Mouse (Mus musculus): ENCODE data around the gene Ptges.

DNA sequence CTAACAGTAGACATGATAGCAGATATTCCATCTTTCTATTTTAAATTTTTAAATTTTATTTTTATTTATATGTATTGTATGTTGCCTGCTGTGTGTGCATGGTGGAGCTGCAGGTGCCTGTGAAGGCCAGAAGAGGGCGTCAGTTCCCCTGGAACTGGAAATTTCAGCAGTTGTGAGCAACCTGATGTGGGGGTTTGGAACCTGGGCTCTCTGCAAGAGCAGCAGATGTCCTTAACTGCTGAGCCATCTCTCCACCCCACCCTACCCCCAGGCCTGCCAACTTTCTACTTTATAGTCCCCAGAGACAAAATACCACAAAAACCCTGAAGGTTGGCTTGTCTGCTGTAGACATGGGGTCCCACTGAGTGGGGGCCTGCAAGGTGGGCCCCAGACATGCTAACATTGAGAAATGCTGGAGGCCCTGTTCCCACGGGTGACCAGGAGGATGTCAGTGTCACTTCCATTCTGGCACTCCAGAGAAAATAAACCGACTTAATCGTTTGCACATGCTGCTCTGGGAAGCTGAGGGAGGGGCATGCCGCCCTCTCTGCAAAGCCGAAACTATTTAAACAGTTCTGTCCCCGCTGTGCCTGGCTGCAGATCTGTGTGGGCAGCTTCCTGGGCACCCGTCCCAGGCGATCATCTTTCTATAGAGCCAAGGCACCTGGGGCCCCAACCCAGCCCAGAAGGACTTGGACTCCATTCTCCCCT is 44.1 kb downstream of the Ptges start:
- no peak; the same call in none of the 2 replicates for TF ChIP-seq CTCF (conservative IDR thresholded peaks at IDR 0.05; ENCODE audit: low read length)
- TF ChIP-seq NANOG (IDR thresholded peaks at IDR 0.05; ENCODE audit: borderline replicate concordance, low read length), result no peak
- TF ChIP-seq POU5F1 (IDR thresholded peaks at IDR 0.05; ENCODE audit: borderline replicate concordance, low read length), result no peak
